Mouse (Mus musculus) intestine, embryonic 15.5 days (tissue): ENCODE measurements at regions not wholly inside any gene's neighbourhood (a gene's known extent, or its start where the extent isn't known, plus 50 kb on each side); places are given as distances from the start of the nearest gene placed in this dataset.

Experiments
- ATAC-seq: fragments of 200-750 bp; cut with Nextera tagmentation; 2 replicates; pipeline ENCODE4 v1.8.0; 2017; ENCODE audit warnings: moderate TSS enrichment, moderate library complexity
- H3K27ac ChIP-seq: fragments of 300-500 bp; sonication (generic); 2 replicates; pipeline ENCODE4 v1.5.1; 2015; ENCODE audit warnings: mild to moderate bottlenecking, inconsistent platforms
- H3K27me3 ChIP-seq: fragments of 300-500 bp; sonication (generic); replicated peaks from 2 replicates; pipeline ENCODE4 v1.6.1; 2015; ENCODE audit warnings: inconsistent platforms
- H3K36me3 ChIP-seq: fragments of 300-500 bp; sonication (generic); 2 replicates; pipeline ENCODE4 v1.6.1; 2015; ENCODE audit warnings: inconsistent platforms
- H3K4me1 ChIP-seq: fragments of 300-500 bp; sonication (generic); replicated peaks from 2 replicates; pipeline ENCODE4 v1.6.1; 2015; ENCODE audit warnings: inconsistent platforms
- H3K4me2 ChIP-seq: fragments of 300-500 bp; sonication (generic); replicated peaks from 2 replicates; pipeline ENCODE4 v1.6.1; 2015; ENCODE audit warnings: mild to moderate bottlenecking, inconsistent platforms
- H3K4me3 ChIP-seq: fragments of 300-500 bp; sonication (generic); replicated peaks from 2 replicates; pipeline ENCODE4 v1.5.1; 2015; ENCODE audit warnings: inconsistent platforms
- H3K9ac ChIP-seq: fragments of 300-500 bp; sonication (generic); 2 replicates; pipeline ENCODE4 v1.6.1; 2015; ENCODE audit warnings: inconsistent platforms
- H3K9me3 ChIP-seq: fragments of 300-500 bp; sonication (generic); 2 replicates; pipeline ENCODE4 v1.6.1; 2016; ENCODE audit warnings: inconsistent platforms
- WGBS: fragments of 180-500 bp; shearing (Covaris S2); methylation state at CpG from one replicate; pipeline ENCODE4 v1.1.7; 2015; 5-methylcytosine and 5-hydroxymethylcytosine counted together

GRCm38 (mm10) chr4:55208386-55209345 is 141.2 kb upstream of the Rad23b start:
- WGBS: 26% methylated on average over 21 of the region's 21 CpGs
- Histone ChIP-seq H3K4me1 (no peaks in the 10 kb centered on the region), H3K36me3 (no peaks in the 10 kb centered on the region), H3K4me3 (no peak overlapping the region), H3K27ac (no peak overlapping the region), H3K27me3 (no peaks in the 10 kb centered on the region), H3K9me3 (no peaks in the 10 kb centered on the region), H3K9ac (no peak overlapping the region), H3K4me2 (0 out of 2 replicates have a peak overlapping the region, but pooled peaks have one; percentile 22)
- no peak for ATAC-seq

GRCm38 (mm10) chr4:55215425-55216174 is 134.2 kb upstream of the Rad23b start:
- 41% methylated on average over 9 of the region's 9 CpGs for WGBS
- H3K9ac ChIP-seq: no peak overlapping the region
- no peak overlapping the region for H3K4me3 ChIP-seq
- no peaks in the 10 kb centered on the region for H3K4me1 ChIP-seq
- H3K9me3 ChIP-seq: no peaks in the 10 kb centered on the region
- no peak overlapping the region for H3K27ac ChIP-seq
- no peaks in the 10 kb centered on the region for H3K27me3 ChIP-seq
- H3K36me3 ChIP-seq: no peaks in the 10 kb centered on the region
- 0 out of 2 replicates have a peak, but pooled peaks have one; percentile 31 for ATAC-seq
- no peak overlapping the region for H3K4me2 ChIP-seq

- no peaks in the 10 kb centered on the region for H3K36me3 ChIP-seq
- no peaks in the 10 kb centered on the region for H3K4me1 ChIP-seq
- H3K4me2 ChIP-seq: no peak overlapping the region
- no peak overlapping the region for H3K27ac ChIP-seq
- H3K27me3 ChIP-seq: no peaks in the 10 kb centered on the region
- H3K9ac ChIP-seq: no peak overlapping the region
- no peak overlapping the region for H3K4me3 ChIP-seq
- H3K9me3 ChIP-seq: no peaks in the 10 kb centered on the region
- ATAC-seq: no peak
- 47% methylated on average over 6 of the region's 6 CpGs for WGBS
These were observed 133.7 kb upstream of the Rad23b start for GRCm38 (mm10) chr4:55216175-55216545.

- ATAC-seq: no peak
- Histone ChIP-seq H3K36me3 (no peaks in the 10 kb centered on the region), H3K9me3 (no peaks in the 10 kb centered on the region), H3K27me3 (no peaks in the 10 kb centered on the region), H3K4me3 (no peak overlapping the region), H3K27ac (no peak overlapping the region), H3K4me1 (no peaks in the 10 kb centered on the region), H3K9ac (no peak overlapping the region), H3K4me2 (no peak overlapping the region)
- WGBS: 78% methylated on average over 5 of the region's 5 CpGs
These were observed 124.1 kb upstream of the Rad23b start for GRCm38 (mm10) chr4:55225766-55226165.

GRCm38 (mm10) chr4:55227394-55227793 is 122.4 kb upstream of the Rad23b start:
- Histone ChIP-seq H3K27ac (no peak overlapping the region), H3K36me3 (no peaks in the 10 kb centered on the region), H3K4me1 (no peaks in the 10 kb centered on the region), H3K4me3 (no peak overlapping the region), H3K9ac (no peak overlapping the region), H3K27me3 (no peaks in the 10 kb centered on the region), H3K4me2 (no peak overlapping the region), H3K9me3 (no peaks in the 10 kb centered on the region)
- no peak for ATAC-seq
- WGBS: 46% methylated on average over 3 of the region's 3 CpGs

GRCm38 (mm10) chr4:55231522-55231921 is 118.3 kb upstream of the Rad23b start:
- H3K9ac ChIP-seq: no peak overlapping the region
- no peaks in the 10 kb centered on the region for H3K4me1 ChIP-seq
- no peaks in the 10 kb centered on the region for H3K27me3 ChIP-seq
- WGBS: 34% methylated on average over 4 of the region's 4 CpGs
- no peak for ATAC-seq
- H3K4me3 ChIP-seq: no peak overlapping the region
- H3K4me2 ChIP-seq: no peak overlapping the region
- no peaks in the 10 kb centered on the region for H3K9me3 ChIP-seq
- no peak overlapping the region for H3K27ac ChIP-seq
- no peaks in the 10 kb centered on the region for H3K36me3 ChIP-seq

GRCm38 (mm10) chr4:55237856-55238255 is 112.0 kb upstream of the Rad23b start:
- H3K36me3 ChIP-seq: no peaks in the 10 kb centered on the region
- H3K9me3 ChIP-seq: no peaks in the 10 kb centered on the region
- H3K27me3 ChIP-seq: no peaks in the 10 kb centered on the region
- no peak overlapping the region for H3K27ac ChIP-seq
- H3K4me3 ChIP-seq: no peak overlapping the region
- no peak for ATAC-seq
- H3K9ac ChIP-seq: no peak overlapping the region
- WGBS: 84% methylated on average over 6 of the region's 6 CpGs
- no peak overlapping the region for H3K4me2 ChIP-seq
- H3K4me1 ChIP-seq: no peaks in the 10 kb centered on the region

- H3K9me3 ChIP-seq: no peaks in the 10 kb centered on the region
- WGBS: 4% methylated on average over 7 of the region's 7 CpGs
- no peaks in the 10 kb centered on the region for H3K27me3 ChIP-seq
- no peak overlapping the region for H3K4me2 ChIP-seq
- no peak overlapping the region for H3K4me3 ChIP-seq
- H3K27ac ChIP-seq: no peak overlapping the region
- peak; percentile 62; the same call in 1 of the 2 replicates for ATAC-seq
- no peak overlapping the region for H3K9ac ChIP-seq
- no peaks in the 10 kb centered on the region for H3K36me3 ChIP-seq
- no peaks in the 10 kb centered on the region for H3K4me1 ChIP-seq
These were observed 109.4 kb upstream of the Rad23b start for GRCm38 (mm10) chr4:55240450-55240849.

- Histone ChIP-seq H3K4me3 (no peak overlapping the region), H3K27me3 (no peaks in the 10 kb centered on the region), H3K9me3 (no peaks in the 10 kb centered on the region), H3K4me1 (no peaks in the 10 kb centered on the region), H3K27ac (no peak overlapping the region), H3K4me2 (no peak overlapping the region), H3K9ac (no peak overlapping the region), H3K36me3 (no peaks in the 10 kb centered on the region)
- 71% methylated on average over 4 of the region's 4 CpGs for WGBS
- no peak for ATAC-seq
These were observed 107.5 kb upstream of the Rad23b start for GRCm38 (mm10) chr4:55242331-55242730.

- no peaks in the 10 kb centered on the region for H3K27me3 ChIP-seq
These were observed 106.5 kb upstream of the Rad23b start for GRCm38 (mm10) chr4:55243091-55244058.

GRCm38 (mm10) chr4:55245789-55246188 is 104.1 kb upstream of the Rad23b start:
- no peak overlapping the region for H3K9ac ChIP-seq
- no peak overlapping the region for H3K4me2 ChIP-seq
- H3K4me3 ChIP-seq: no peak overlapping the region
- H3K9me3 ChIP-seq: no peaks in the 10 kb centered on the region
- H3K27me3 ChIP-seq: no peaks in the 10 kb centered on the region
- no peak for ATAC-seq
- H3K27ac ChIP-seq: no peak overlapping the region
- no peaks in the 10 kb centered on the region for H3K4me1 ChIP-seq
- 78% methylated on average over 10 of the region's 10 CpGs for WGBS
- H3K36me3 ChIP-seq: no peaks in the 10 kb centered on the region

More at GRCm38 (mm10) chr4:55243091-55244058, 106.5 kb upstream of the Rad23b start:
- no peak overlapping the region for H3K4me2 ChIP-seq
- H3K27ac ChIP-seq: no peak overlapping the region
- ATAC-seq: no peak
- H3K36me3 ChIP-seq: no peaks in the 10 kb centered on the region
- 73% methylated on average over 14 of the region's 14 CpGs for WGBS
- no peak overlapping the region for H3K9ac ChIP-seq
- H3K4me1 ChIP-seq: no peaks in the 10 kb centered on the region
- no peak overlapping the region for H3K4me3 ChIP-seq
- no peaks in the 10 kb centered on the region for H3K9me3 ChIP-seq

- no peak for ATAC-seq
- H3K27ac ChIP-seq: no peak overlapping the region
- no peak overlapping the region for H3K4me2 ChIP-seq
- H3K36me3 ChIP-seq: no peaks in the 10 kb centered on the region
- no peak overlapping the region for H3K4me3 ChIP-seq
- no peaks in the 10 kb centered on the region for H3K4me1 ChIP-seq
- WGBS: 40% methylated on average over 3 of the region's 3 CpGs
- no peak overlapping the region for H3K9ac ChIP-seq
- no peaks in the 10 kb centered on the region for H3K27me3 ChIP-seq
- H3K9me3 ChIP-seq: no peaks in the 10 kb centered on the region
These were observed 99.5 kb upstream of the Rad23b start for GRCm38 (mm10) chr4:55250334-55250733.
